Mouse (Mus musculus) pancreas, adult 10 weeks (tissue): ENCODE data around the gene Gm47189. TPM values are rescaled to one million over a fixed set of nuclear protein-coding genes. Genes with fewer than 3 reads are reported as not detected.

Experiments used
- polyA plus RNA-seq: library from polyadenylated mRNA; stranded (reverse); fragments of 350-450 nt; fragmentation: Illumina TruSeq; extraction: RNeasy Lipid Tissue Mini Kit (QIAGEN cat#74804); gene quantifications from one replicate; pipeline ENCODE4 v1.2.3, GENCODE M21; 2015; ENCODE audit warnings: low read depth, low replicate concordance; ENCODE audit not compliant: insufficient read depth

The Gm47189 gene
- not detected for polyA plus RNA-seq

GRCm38 (mm10) chr14:41772341-41772740 lies at the start of gene Gm47189:
Gene Gm47189 (minus strand): TSS chr14:41772441.

GRCm38 (mm10) chr14:41750514-41750913 lies 21.7 kb downstream of the Gm47189 start, which contains the start of gene Gm7929:
Gene Gm7929 (minus strand): TSS chr14:41750614.

Other genes with a start within 250 kb of the Gm47189 start
- not detected for gene Gm7970, start 216.9 kb downstream of the Gm47189 start, polyA plus RNA-seq
- not detected for gene 1700049E17Rik2, start 199.2 kb downstream of the Gm47189 start, polyA plus RNA-seq
- not detected for gene Gm3072, start 147.8 kb downstream of the Gm47189 start, polyA plus RNA-seq
- not detected for gene Gm3676, start 126.0 kb downstream of the Gm47189 start, polyA plus RNA-seq
- not detected for gene Gm8068, start 70.6 kb downstream of the Gm47189 start, polyA plus RNA-seq
- gene Gm7929, start 21.8 kb downstream of the Gm47189 start, polyA plus RNA-seq: not detected
- not detected for gene Gm7980, start 134.8 kb upstream of the Gm47189 start, polyA plus RNA-seq
- not detected for gene 1700049E17Rik1, start 152.5 kb upstream of the Gm47189 start, polyA plus RNA-seq
- not detected for gene 1700024B05Rik, start 171.6 kb upstream of the Gm47189 start, polyA plus RNA-seq
- gene Gm6401, start 195.5 kb upstream of the Gm47189 start, polyA plus RNA-seq: not detected
- not detected for gene Gm3543, start 210.9 kb upstream of the Gm47189 start, polyA plus RNA-seq